Mouse (Mus musculus): ENCODE data around the gene Polr3e. TPM values are rescaled to one million over a fixed set of nuclear protein-coding genes. Genes with fewer than 3 reads are reported as not detected.
"Not testable (repeated sequence)": the region's sequence is repeated elsewhere in the genome, so short reads cannot be mapped to it uniquely, and the experiment has no call there.

The Polr3e gene
- total and polyA plus RNA-seq, 2 experiments, result 4.7 to 8.7 TPM

DNA sequence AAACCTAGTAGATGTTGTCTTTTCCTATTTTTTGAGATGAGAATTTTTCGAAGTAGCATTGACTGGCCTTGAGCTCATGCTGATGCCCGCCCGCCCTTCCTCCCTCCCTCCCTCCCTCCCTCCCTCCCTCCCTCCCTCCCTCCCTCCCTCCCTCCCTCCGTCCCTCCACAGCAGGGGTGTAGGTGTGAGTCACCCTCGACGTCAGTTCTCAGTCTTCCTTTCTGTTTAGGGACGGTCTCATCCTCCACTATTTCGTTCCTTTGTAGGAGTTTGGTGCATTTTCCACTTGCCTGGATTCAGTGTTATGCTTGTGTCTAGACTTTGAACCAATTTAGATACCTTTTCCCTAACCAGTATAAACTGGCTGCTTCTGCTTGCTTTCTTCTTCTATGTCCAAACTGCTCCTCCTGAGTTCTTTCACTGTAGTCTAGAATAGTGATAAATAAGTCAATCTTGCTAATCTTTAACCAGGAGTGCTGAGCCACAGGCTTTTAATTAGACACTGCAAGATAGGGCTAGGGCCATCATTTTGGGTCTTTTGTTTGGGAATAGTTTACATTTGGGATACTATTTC, 26.5 kb downstream of the Polr3e start:
- no peak for DNase-seq (ENCODE audit: extremely low read depth, low read depth, low spot score)
- no peak overlapping the region for H3K4me3 ChIP-seq (ENCODE audit: insufficient read depth, low read depth, low read length)
- no peak overlapping the region for H3K27ac ChIP-seq (replicated peaks; ENCODE audit: insufficient read depth, low read depth, low read length)
- H3K36me3 ChIP-seq (ENCODE audit: control insufficient read depth, insufficient read depth, low read length), result peaks cover 36% of the 10 kb centered on the region
- H3K4me1 ChIP-seq (ENCODE audit: control insufficient read depth, insufficient read depth, low read length), result no peaks in the 10 kb centered on the region
- no peak for TF ChIP-seq CTCF (IDR thresholded peaks at IDR 0.05; ENCODE audit: low read depth, low read length)
- no peak for TF ChIP-seq POLR2A (IDR thresholded peaks at IDR 0.05; ENCODE audit: extremely low read depth, insufficient read depth, low read length)
- no peak overlapping the region for H3K9ac ChIP-seq (ENCODE audit: low read depth, low read length)
- no peaks in the 10 kb centered on the region for H3K27me3 ChIP-seq (ENCODE audit: control insufficient read depth, insufficient read depth, low read length)
- WGBS, result 64% methylated on average over 7 of the region's 8 CpGs
- H3K79me2 ChIP-seq (ENCODE audit: control insufficient read depth, insufficient read depth, low read length), result no peaks in the 10 kb centered on the region

DNA sequence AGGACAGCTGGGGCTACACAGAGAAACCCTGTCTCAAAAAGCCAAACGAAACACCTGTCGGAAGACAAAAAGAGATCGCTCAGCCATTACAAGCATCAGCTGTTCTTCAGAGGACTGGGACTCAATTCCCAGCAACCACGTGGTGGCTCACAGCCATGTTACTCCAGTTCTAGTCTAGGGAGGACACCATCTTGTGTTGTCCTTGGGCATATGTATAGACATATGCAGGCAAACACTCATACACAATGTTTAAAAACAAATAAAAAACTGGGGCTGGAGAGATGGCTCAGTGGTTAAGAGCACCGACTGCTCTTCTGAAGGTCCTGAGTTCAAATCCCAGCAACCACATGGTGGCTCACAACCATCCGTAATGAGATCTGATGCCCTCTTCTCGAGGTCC, 36.0 kb downstream of the Polr3e start:
- not testable (repeated sequence) for H3K4me1 ChIP-seq (ENCODE audit: control insufficient read depth, insufficient read depth, low read length); H3K36me3 ChIP-seq (ENCODE audit: control insufficient read depth, insufficient read depth, low read length)

DNA sequence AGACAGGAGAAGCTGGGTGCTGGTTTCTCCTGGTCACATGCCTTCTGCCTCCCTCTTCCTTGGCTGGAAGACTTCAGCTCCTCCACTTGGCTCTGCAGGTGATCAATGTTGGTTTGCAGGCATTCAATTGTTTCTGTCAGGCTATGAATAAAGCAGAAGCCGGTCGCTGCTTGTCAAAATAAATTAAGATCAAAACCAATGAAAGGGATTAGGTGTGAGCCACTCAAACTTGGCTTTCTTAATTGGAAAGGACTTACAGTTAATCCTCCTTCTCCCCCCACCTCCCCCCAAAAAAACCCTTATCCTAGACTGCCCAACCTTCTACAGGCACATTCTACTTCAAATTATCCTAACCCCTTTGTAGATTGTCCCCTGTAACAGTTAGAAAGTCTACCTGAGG, 42.6 kb downstream of the Polr3e start:
- H3K9ac ChIP-seq (ENCODE audit: low read depth, low read length), result no peak overlapping the region
- H3K4me1 ChIP-seq (ENCODE audit: control insufficient read depth, insufficient read depth, low read length), result no peaks in the 10 kb centered on the region
- H3K4me3 ChIP-seq (ENCODE audit: insufficient read depth, low read depth, low read length), result no peak overlapping the region
- H3K79me2 ChIP-seq (ENCODE audit: control insufficient read depth, insufficient read depth, low read length), result no peaks in the 10 kb centered on the region
- H3K36me3 ChIP-seq (ENCODE audit: control insufficient read depth, insufficient read depth, low read length), result no peaks in the 10 kb centered on the region
- no peak overlapping the region for H3K27ac ChIP-seq (replicated peaks; ENCODE audit: insufficient read depth, low read depth, low read length)
- DNase-seq (ENCODE audit: extremely low read depth, low read depth, low spot score), result no peak
- TF ChIP-seq POLR2A (IDR thresholded peaks at IDR 0.05; ENCODE audit: extremely low read depth, insufficient read depth, low read length) (no peak), CTCF (IDR thresholded peaks at IDR 0.05; ENCODE audit: low read depth, low read length) (no peak)
- no peaks in the 10 kb centered on the region for H3K27me3 ChIP-seq (ENCODE audit: control insufficient read depth, insufficient read depth, low read length)
- WGBS, result 89% methylated on average over 2 of the region's 2 CpGs

More for the DNA sequence above, 36.0 kb downstream of the Polr3e start:
- H3K79me2 ChIP-seq (ENCODE audit: control insufficient read depth, insufficient read depth, low read length); H3K9ac ChIP-seq (ENCODE audit: low read depth, low read length); DNase-seq (ENCODE audit: extremely low read depth, low read depth, low spot score); H3K4me3 ChIP-seq (ENCODE audit: insufficient read depth, low read depth, low read length); H3K27me3 ChIP-seq (ENCODE audit: control insufficient read depth, insufficient read depth, low read length); H3K27ac ChIP-seq (replicated peaks; ENCODE audit: insufficient read depth, low read depth, low read length): not testable (repeated sequence)
- 84% methylated on average over 7 of the region's 7 CpGs for WGBS

DNA sequence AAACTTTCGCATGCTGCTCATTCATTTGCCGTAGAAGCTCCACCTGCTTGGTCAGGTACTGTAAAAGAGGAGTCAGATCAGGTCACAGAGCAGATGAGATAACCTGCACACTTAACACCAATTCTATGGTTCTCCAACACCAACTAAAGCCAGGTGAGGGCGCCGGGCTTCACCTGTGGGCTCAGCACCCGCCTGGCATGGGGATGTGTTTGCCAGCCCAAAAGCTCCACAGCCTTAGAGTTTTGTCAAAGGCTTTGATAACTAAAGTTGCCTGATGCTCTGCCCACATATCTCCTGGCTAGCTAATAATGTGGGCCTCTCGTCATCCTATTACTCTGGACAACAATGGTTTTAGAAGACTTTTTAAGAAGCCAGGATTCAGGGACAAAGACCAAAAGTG, 43.1 kb downstream of the Polr3e start:
- no peak for DNase-seq (ENCODE audit: extremely low read depth, low read depth, low spot score)
- Histone ChIP-seq H3K27ac (replicated peaks; ENCODE audit: insufficient read depth, low read depth, low read length) (no peak overlapping the region), H3K27me3 (ENCODE audit: control insufficient read depth, insufficient read depth, low read length) (no peaks in the 10 kb centered on the region), H3K36me3 (ENCODE audit: control insufficient read depth, insufficient read depth, low read length) (no peaks in the 10 kb centered on the region), H3K79me2 (ENCODE audit: control insufficient read depth, insufficient read depth, low read length) (no peaks in the 10 kb centered on the region), H3K4me3 (ENCODE audit: insufficient read depth, low read depth, low read length) (no peak overlapping the region), H3K9ac (ENCODE audit: low read depth, low read length) (no peak overlapping the region), H3K4me1 (ENCODE audit: control insufficient read depth, insufficient read depth, low read length) (no peaks in the 10 kb centered on the region)
- WGBS, result 84% methylated on average over 6 of the region's 6 CpGs
- TF ChIP-seq CTCF (IDR thresholded peaks at IDR 0.05; ENCODE audit: low read depth, low read length), result peak; percentile 16; the same call in 1 of the 2 replicates
- TF ChIP-seq POLR2A (IDR thresholded peaks at IDR 0.05; ENCODE audit: extremely low read depth, insufficient read depth, low read length), result no peak

DNA sequence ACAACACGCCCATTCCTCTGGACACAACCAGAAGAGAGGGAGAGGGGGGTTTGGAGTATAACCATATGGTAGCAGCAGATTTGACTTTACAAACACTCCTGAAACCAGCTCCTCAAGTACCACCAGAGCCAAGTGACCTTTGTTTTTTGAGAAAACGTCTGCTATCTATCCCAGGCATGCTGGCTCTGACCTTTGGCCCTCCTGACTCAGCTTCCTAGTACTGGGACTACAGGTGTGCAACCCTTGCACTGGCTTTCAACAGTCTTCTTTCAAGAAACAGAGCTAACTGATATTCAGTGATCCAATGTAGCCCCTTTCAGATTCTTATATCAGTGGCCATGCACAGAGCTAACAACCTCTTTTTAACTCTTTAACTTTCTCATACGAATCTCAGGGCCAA, 44.3 kb downstream of the Polr3e start:
- WGBS, result 61% methylated on average over 3 of the region's 3 CpGs

DNA sequence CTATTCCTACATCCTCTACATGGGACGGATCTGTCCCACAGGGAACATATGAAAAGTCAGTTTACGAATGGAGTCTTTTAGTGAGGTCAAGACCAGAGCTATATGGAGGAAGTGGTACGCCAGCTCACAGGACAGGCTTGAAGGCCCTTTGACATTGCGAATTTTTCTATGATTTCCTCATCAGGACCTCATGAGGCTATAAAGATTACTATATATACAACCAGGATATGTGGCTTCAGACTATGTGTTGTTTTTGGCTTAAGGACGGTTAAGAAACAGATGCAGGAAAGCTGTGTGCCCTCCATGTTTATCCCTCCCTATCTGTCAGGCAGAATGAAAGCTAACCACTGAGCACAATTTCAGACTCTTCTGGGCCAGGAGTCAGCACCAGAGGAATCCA, 45.6 kb downstream of the Polr3e start:
- no peak for DNase-seq (ENCODE audit: extremely low read depth, low read depth, low spot score)
- Histone ChIP-seq H3K36me3 (ENCODE audit: control insufficient read depth, insufficient read depth, low read length) (no peaks in the 10 kb centered on the region), H3K4me3 (ENCODE audit: insufficient read depth, low read depth, low read length) (no peak overlapping the region), H3K79me2 (ENCODE audit: control insufficient read depth, insufficient read depth, low read length) (no peaks in the 10 kb centered on the region), H3K27me3 (ENCODE audit: control insufficient read depth, insufficient read depth, low read length) (no peaks in the 10 kb centered on the region), H3K4me1 (ENCODE audit: control insufficient read depth, insufficient read depth, low read length) (no peaks in the 10 kb centered on the region), H3K9ac (ENCODE audit: low read depth, low read length) (no peak overlapping the region), H3K27ac (replicated peaks; ENCODE audit: insufficient read depth, low read depth, low read length) (no peak overlapping the region)
- 84% methylated on average over 5 of the region's 5 CpGs for WGBS
- TF ChIP-seq POLR2A (IDR thresholded peaks at IDR 0.05; ENCODE audit: extremely low read depth, insufficient read depth, low read length), result no peak
- no peak for TF ChIP-seq CTCF (IDR thresholded peaks at IDR 0.05; ENCODE audit: low read depth, low read length)

More for the DNA sequence above, 44.3 kb downstream of the Polr3e start:
- no peaks in the 10 kb centered on the region for H3K27me3 ChIP-seq (ENCODE audit: control insufficient read depth, insufficient read depth, low read length)
- peak; percentile 23 for DNase-seq (ENCODE audit: extremely low read depth, low read depth, low spot score)
- H3K9ac ChIP-seq (ENCODE audit: low read depth, low read length), result no peak overlapping the region
- no peaks in the 10 kb centered on the region for H3K4me1 ChIP-seq (ENCODE audit: control insufficient read depth, insufficient read depth, low read length)
- no peaks in the 10 kb centered on the region for H3K79me2 ChIP-seq (ENCODE audit: control insufficient read depth, insufficient read depth, low read length)
- no peak for TF ChIP-seq CTCF (IDR thresholded peaks at IDR 0.05; ENCODE audit: low read depth, low read length)
- no peak for TF ChIP-seq POLR2A (IDR thresholded peaks at IDR 0.05; ENCODE audit: extremely low read depth, insufficient read depth, low read length)
- H3K36me3 ChIP-seq (ENCODE audit: control insufficient read depth, insufficient read depth, low read length), result no peaks in the 10 kb centered on the region
- H3K27ac ChIP-seq (replicated peaks; ENCODE audit: insufficient read depth, low read depth, low read length), result no peak overlapping the region
- no peak overlapping the region for H3K4me3 ChIP-seq (ENCODE audit: insufficient read depth, low read depth, low read length)
